Mouse (Mus musculus) testis, postnatal 14 days (tissue): Measurements from ENCODE around the gene Ucn.

Source experiments
- DNase-seq: peaks from one replicate; pipeline ENCODE4 v3.0.0; 2021; ENCODE audit warnings: low spot score

Ucn gene

GRCm38 (mm10) chr5:31108000-31108490 lies 30.6 kb downstream of the Ucn start, which contains the start of gene Slc30a3:
Gene Slc30a3 (minus strand): TSS chr5:31108237.
- DNase-seq: peak; percentile 78

DNA sequence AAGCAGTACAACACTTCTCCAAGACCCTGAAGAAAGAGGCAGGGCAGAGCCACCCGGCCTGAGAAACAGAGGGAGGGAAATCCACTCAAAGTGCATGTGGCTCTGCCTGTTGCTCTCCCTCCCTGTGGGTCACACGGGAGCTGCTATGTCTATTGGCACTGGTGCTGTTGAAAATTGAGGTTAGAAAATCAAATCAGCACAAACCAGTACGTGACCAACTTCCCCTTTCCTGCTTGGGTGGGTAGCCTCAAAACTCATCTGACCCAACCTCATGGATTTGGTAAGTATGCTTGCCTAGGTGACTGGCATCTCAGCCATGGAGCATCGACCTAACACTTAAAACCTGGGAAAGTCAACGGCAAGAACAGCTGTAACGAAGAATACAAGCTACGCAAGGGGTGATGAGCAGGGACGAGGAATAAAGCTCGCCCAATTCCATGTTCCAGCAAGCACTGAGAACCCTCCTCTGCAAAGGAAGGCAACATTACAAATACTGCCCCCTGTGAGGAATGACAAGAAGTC lies 32.8 kb downstream of the Ucn start, which contains the start of gene Dnajc5g:
TSS of gene Dnajc5g (plus strand) at position 472 of the 522 bp plus-strand sequence.
- DNase-seq: no peak

DNA sequence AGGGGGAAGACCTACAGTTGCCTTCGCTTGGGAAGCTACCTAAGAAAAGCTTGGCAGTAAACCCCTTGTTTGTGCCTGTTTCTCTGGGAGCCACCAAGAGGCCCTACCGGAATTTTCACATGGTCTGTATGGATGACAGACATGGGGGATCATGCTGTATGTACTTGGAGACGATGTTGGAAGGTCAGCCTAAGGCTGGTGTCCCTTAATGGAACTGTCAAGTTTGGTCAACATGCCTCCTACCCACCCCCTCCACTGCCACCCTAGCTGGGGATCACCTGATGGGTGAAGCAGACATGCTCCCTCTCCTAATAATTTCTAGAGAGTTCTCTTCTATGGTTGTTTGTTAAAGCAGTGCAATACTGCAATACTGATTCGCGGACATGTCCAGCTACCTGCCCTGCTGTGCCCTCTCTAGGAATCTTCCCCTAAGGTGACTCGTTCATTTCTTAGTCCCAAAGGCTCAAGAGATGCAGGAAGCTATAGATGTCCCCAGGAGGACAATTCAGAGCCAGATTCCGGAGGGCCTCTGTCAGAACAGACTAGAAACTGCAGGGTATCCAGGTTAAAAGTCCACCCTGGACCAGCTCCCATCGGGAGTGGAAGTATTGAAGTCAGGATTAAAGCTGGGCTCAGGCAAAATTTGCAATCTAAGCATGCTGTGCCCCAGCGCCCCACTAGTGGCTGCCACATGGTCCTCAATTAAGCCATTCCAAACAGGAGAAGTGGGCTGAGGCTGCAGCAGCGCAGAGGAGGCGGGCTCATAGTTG lies 42.7 kb downstream of the Ucn start:
- DNase-seq: no peak

GRCm38 (mm10) chr5:31094799-31095691 lies 43.6 kb downstream of the Ucn start:
- DNase-seq: peak; percentile 26

GRCm38 (mm10) chr5:31094100-31094798 lies 44.4 kb downstream of the Ucn start:
- DNase-seq: no peak

GRCm38 (mm10) chr5:31093151-31094041 lies 45.2 kb downstream of the Ucn start:
- peak; percentile 35 for DNase-seq

- no peak for DNase-seq
Measured at GRCm38 (mm10) chr5:31092231-31092975, 46.2 kb downstream of the Ucn start.
